ENCODE assay signal across 13 mouse cellular contexts in the genomic region with DNA sequence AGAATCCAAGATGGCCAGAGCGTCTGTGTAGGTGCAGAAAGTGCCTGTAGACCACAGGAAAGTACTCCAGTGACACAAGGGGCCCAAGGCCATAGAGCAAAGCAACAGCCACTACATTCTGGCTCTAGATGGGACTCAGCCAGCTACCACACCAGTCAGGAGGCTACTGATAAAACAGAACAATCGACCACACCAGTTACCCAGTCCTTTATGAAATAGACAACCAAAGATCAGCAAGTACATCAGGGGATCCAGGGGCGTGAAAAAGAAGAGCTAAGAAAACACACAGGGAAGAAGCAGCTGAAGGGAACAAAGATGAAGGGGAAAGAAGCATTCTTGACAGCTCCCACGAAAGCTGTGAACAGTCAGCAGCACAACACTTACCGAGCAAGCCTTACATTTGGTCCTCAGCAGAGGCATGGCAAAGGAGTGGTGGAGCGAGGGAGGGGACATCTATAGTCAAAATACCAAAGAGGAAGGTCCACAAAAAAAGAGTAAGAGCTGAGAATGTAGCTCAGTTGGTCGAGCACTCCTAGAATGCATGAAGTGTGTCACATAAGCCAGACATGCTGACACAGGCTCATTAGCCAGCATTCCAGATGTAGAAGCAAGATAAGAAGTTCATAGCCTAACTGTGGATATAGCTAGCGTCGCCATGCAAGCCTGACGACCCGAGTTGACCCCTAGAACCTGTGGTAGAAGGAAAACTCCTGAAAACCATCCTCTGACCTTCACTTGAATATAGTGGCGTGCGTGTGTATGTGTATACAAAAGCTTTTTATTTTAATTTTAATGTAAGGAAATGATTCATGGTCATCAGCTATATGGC. TPM values are rescaled to one million over a fixed set of nuclear protein-coding genes. Genes with fewer than 3 reads are reported as not detected.
DNase-seq lines count a peak whose midpoint lies in the region; ATAC-seq and TF ChIP-seq lines count a peak whose summit lies in the region.
"Had no signal": no experiment of that assay in that cellular context is flagged by ENCODE, and none has a peak within 500 bp of the region (broad histone marks: within the 10 kb centered on the region; RNA-seq: fewer than 3 reads in every experiment).

No protein-coding gene starts in this region.

- no peaks in the 10 kb centered on the region for H3K4me1 ChIP-seq in lung, postnatal 0 days (ENCODE audit: insufficient read depth, low read depth, low read length)
- H3K4me1 ChIP-seq in stomach, embryonic 16.5 days (ENCODE audit: control insufficient read depth, insufficient read depth, low read length), result 0 out of 2 replicates have a peak, but pooled peaks cover 8% of the 10 kb centered on the region
- H3K4me1 ChIP-seq in forebrain, embryonic 15.5 days, result no peaks in the 10 kb centered on the region

- WGBS in lung, postnatal 0 days, result 45% methylated on average over 13 of the region's 13 CpGs
- WGBS in stomach, embryonic 16.5 days, result 62% methylated on average over 13 of the region's 13 CpGs
- WGBS in forebrain, embryonic 15.5 days, result 82% methylated on average over 13 of the region's 13 CpGs

- H3K9ac ChIP-seq in lung, postnatal 0 days (replicated peaks; ENCODE audit: low read depth), result no peak overlapping the region
- H3K9ac ChIP-seq in stomach, embryonic 16.5 days (ENCODE audit: low read length), result no peak overlapping the region
- no peak overlapping the region for H3K9ac ChIP-seq in forebrain, embryonic 15.5 days (replicated peaks)

- TF ChIP-seq EP300 in lung, postnatal 0 days (IDR thresholded peaks at IDR 0.05), result no peak

- no peak for TF ChIP-seq CTCF in gastrocnemius, adult 2 months (IDR thresholded peaks at IDR 0.05)
- no peak for TF ChIP-seq CTCF in lung, postnatal 0 days (IDR thresholded peaks at IDR 0.05)

- no peaks in the 10 kb centered on the region for H3K27me3 ChIP-seq in lung, postnatal 0 days (replicated peaks; ENCODE audit: insufficient read depth, low read length)
- no peaks in the 10 kb centered on the region for H3K27me3 ChIP-seq in stomach, embryonic 16.5 days (ENCODE audit: control insufficient read depth, insufficient read depth, low read length)
- no peaks in the 10 kb centered on the region for H3K27me3 ChIP-seq in forebrain, embryonic 15.5 days
- H3K27me3 ChIP-seq: Patski had no signal

- H3K4me3 ChIP-seq in gastrocnemius, adult 2 months, result no peak overlapping the region
- H3K4me3 ChIP-seq in lung, postnatal 0 days (ENCODE audit: low read depth, low read length), result no peak overlapping the region
- H3K4me3 ChIP-seq in stomach, embryonic 16.5 days (replicated peaks; ENCODE audit: low read length), result no peak overlapping the region
- H3K4me3 ChIP-seq in forebrain, embryonic 15.5 days, result no peak overlapping the region

- H3K4me2 ChIP-seq in lung, postnatal 0 days (replicated peaks; ENCODE audit: low read depth, low read length), result no peak overlapping the region
- no peak overlapping the region for H3K4me2 ChIP-seq in stomach, embryonic 16.5 days (ENCODE audit: low read depth, low read length)
- no peak overlapping the region for H3K4me2 ChIP-seq in forebrain, embryonic 15.5 days (replicated peaks)

- ATAC-seq in lung, postnatal 0 days, result peak; percentile 80
- ATAC-seq in granulocyte monocyte progenitor cell, adult 5-6 weeks (replicated peaks; ENCODE audit: poor library complexity, severe bottlenecking), result peak; percentile 25; the same call in 1 of the 2 replicates
- no peak for ATAC-seq in stomach, embryonic 16.5 days (ENCODE audit: insufficient read depth, low FRiP score)
- no peak for ATAC-seq in forebrain, embryonic 15.5 days (replicated peaks)
- ATAC-seq: Patski had no signal

- H3K27ac ChIP-seq in gastrocnemius, adult 2 months, result peak overlapping the region; percentile 64
- H3K27ac ChIP-seq in lung, postnatal 0 days (ENCODE audit: low read length), result no peak overlapping the region
- H3K27ac ChIP-seq in stomach, embryonic 16.5 days (ENCODE audit: low read length), result peak overlapping the region; percentile 14; the same call in 1 of the 2 replicates
- H3K27ac ChIP-seq in forebrain, embryonic 15.5 days (replicated peaks), result no peak overlapping the region

- DNase-seq in gastrocnemius, adult 2 months, result no peak
- DNase-seq in gastrocnemius, adult 18-20 months (ENCODE audit: low spot score), result no peak
- peak; percentile 43 for DNase-seq in lung, postnatal 0 days (ENCODE audit: low spot score)
- no peak for DNase-seq in lung, postnatal 14 days
- no peak for DNase-seq in spleen, postnatal 36 days (ENCODE audit: low spot score in 2 of 2)
- DNase-seq: adrenal gland, adult 2 months; cerebellum, adult 11 months; layer of hippocampus, adult 9-11 months; left cerebral cortex, postnatal 4 days had no signal

- no peaks in the 10 kb centered on the region for H3K9me3 ChIP-seq in lung, postnatal 0 days (ENCODE audit: low read length)
- no peaks in the 10 kb centered on the region for H3K9me3 ChIP-seq in stomach, embryonic 16.5 days (replicated peaks; ENCODE audit: control insufficient read depth, low read length)
- no peaks in the 10 kb centered on the region for H3K9me3 ChIP-seq in forebrain, embryonic 15.5 days

- no peaks in the 10 kb centered on the region for H3K36me3 ChIP-seq in lung, postnatal 0 days (ENCODE audit: insufficient read depth, low read length)
- no peaks in the 10 kb centered on the region for H3K36me3 ChIP-seq in stomach, embryonic 16.5 days (ENCODE audit: control insufficient read depth, insufficient read depth, low read length)
- no peaks in the 10 kb centered on the region for H3K36me3 ChIP-seq in forebrain, embryonic 15.5 days

- intact Hi-C loops in gastrocnemius, adult 2 months (cut with DNase I), result no loop called here

RNA-seq across cellular contexts. Expression of a gene that starts 14.2 kb away (rescaled TPM):
- 10 to 100 TPM; 19.8 to 26.1 TPM for total RNA-seq in gastrocnemius, adult 2 months (2021)
- total RNA-seq in gastrocnemius, adult 18-20 months (2021), result 10 to 100 TPM; 20.2 to 29.6 TPM
- 29.4 and 33.9 TPM in 2 replicates for polyA plus RNA-seq in lung, postnatal 0 days (2015; fragmentation: Nextera tagmentation; extraction: Ambion mirVana)
- 21.8 and 32.0 TPM in 2 replicates for total RNA-seq in granulocyte monocyte progenitor cell, adult 5-6 weeks (2014; fragmentation: Nextera tagmentation)
- 16.8 and 22.9 TPM in 2 replicates for total RNA-seq in granulocyte monocyte progenitor cell, adult 5-6 weeks (2017)
- polyA plus RNA-seq in stomach, embryonic 16.5 days (2015; fragmentation: Nextera tagmentation; extraction: Ambion mirVana), result 30.0 and 32.1 TPM in 2 replicates
- 31.5 and 31.9 TPM in 2 replicates for polyA plus RNA-seq in forebrain, embryonic 15.5 days (2015; fragmentation: Nextera tagmentation; extraction: Ambion mirVana)

Comparison
In these comparisons a context has a peak if more than half of its experiments do, and no peak if none do; other contexts are left out.
1. H3K27ac ChIP-seq: peak in gastrocnemius, adult 2 months (single experiment) and stomach, embryonic 16.5 days (single experiment); none in lung, postnatal 0 days (single experiment) and forebrain, embryonic 15.5 days (single experiment).
2. ATAC-seq: peak in lung, postnatal 0 days (single experiment) and granulocyte monocyte progenitor cell, adult 5-6 weeks (single experiment); none in stomach, embryonic 16.5 days (single experiment) and forebrain, embryonic 15.5 days (single experiment).